Mouse (Mus musculus): ENCODE data around the gene Mecom.

DNA sequence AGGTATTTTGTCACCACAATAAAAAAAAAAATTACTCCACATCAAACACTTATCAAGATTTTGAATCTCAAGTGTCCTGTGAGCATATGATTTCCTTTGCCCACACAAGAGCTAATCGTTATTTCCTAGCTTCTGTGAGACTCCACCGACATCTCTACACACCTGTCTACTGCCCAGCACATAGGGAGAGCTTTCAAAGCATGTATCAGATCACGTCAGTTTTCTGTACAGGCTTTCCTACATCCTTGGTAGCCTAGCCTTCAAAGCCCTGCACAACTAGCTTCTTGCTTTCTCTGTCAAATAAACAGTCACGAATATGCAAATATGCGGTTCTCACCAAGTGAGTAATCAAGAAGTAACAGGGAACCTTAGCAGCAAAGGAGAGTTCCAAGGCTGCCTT lies 157.5 kb downstream of the Mecom start:
- TF ChIP-seq POLR2A (IDR thresholded peaks at IDR 0.05; ENCODE audit: borderline replicate concordance, insufficient read depth, low read length) (no peak), CTCF (IDR thresholded peaks at IDR 0.05; ENCODE audit: borderline replicate concordance, insufficient read depth, low read depth, low read length) (no peak)
